Mouse (Mus musculus): ENCODE measurements around the gene Tmc5. TPM values are rescaled to one million over a fixed set of nuclear protein-coding genes. Genes with fewer than 3 reads are reported as not detected.

Tmc5 gene
- polyA plus RNA-seq, 1 experiment from 2014 or later = 0.08 TPM

DNA sequence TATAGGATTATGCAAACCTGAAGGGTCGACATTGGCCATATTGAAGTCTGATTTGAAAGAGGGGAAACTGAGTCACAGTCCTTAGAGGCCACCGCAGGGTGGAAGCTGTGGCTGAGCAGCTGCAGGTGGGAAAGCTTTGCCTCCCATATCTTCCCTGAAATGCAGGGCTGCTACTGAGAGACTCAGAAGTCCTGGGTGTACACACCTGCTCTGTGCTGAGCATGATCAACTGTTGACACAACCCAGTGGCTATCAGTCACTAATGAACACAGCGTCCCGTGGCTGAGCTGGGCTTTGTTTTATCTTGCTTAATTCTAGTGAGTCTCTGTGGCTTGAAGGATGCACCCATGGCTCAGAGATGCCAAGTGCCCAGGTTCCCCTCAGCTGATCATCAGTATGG is 53.0 kb downstream of the Tmc5 start:
- no peak for DNase-seq (ENCODE audit: low spot score)
- Histone ChIP-seq H3K4me3 (ENCODE audit: low read depth, low read length) (no peak overlapping the region), H3K27ac (ENCODE audit: low read depth, low read length) (no peak overlapping the region), H3K27me3 (ENCODE audit: control insufficient read depth, insufficient read depth, low read length) (no peaks in the 10 kb centered on the region), H3K9me3 (ENCODE audit: control insufficient read depth, low read length) (no peaks in the 10 kb centered on the region), H3K4me1 (replicated peaks; ENCODE audit: control insufficient read depth, insufficient read depth, low read length) (no peaks in the 10 kb centered on the region), H3K36me3 (ENCODE audit: control insufficient read depth, insufficient read depth, low read length) (no peaks in the 10 kb centered on the region), H3K4me2 (replicated peaks; ENCODE audit: low read depth, low read length) (no peak overlapping the region), H3K9ac (ENCODE audit: low read depth, low read length) (no peak overlapping the region)
- ATAC-seq (ENCODE audit: low FRiP score) = no peak
- WGBS = 89% methylated on average over 4 of the region's 4 CpGs

DNA sequence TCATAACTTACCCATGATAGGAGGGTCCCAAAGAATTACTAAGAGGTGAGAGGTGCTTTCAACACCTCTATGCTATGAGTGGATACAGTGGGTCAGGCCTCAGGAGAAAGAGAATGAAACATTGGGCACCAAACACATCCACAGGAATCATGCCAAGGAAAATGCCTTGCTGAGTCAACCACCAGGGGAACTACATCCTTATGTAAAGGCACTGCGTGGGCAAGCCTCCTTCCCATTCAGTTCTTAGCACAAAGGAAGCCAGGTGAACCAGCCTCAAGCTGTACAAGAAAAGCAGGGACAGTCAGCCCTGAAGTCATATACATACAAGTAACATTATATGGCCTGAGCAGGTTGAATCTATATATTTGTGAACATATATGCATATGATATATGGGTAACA is 53.8 kb downstream of the Tmc5 start:
- Histone ChIP-seq H3K27ac (ENCODE audit: low read depth, low read length) (no peak overlapping the region), H3K4me3 (ENCODE audit: low read depth, low read length) (no peak overlapping the region), H3K4me1 (replicated peaks; ENCODE audit: control insufficient read depth, insufficient read depth, low read length) (no peaks in the 10 kb centered on the region), H3K36me3 (ENCODE audit: control insufficient read depth, insufficient read depth, low read length) (no peaks in the 10 kb centered on the region), H3K4me2 (replicated peaks; ENCODE audit: low read depth, low read length) (no peak overlapping the region), H3K27me3 (ENCODE audit: control insufficient read depth, insufficient read depth, low read length) (no peaks in the 10 kb centered on the region), H3K9ac (ENCODE audit: low read depth, low read length) (no peak overlapping the region), H3K9me3 (ENCODE audit: control insufficient read depth, low read length) (no peaks in the 10 kb centered on the region)
- ATAC-seq (ENCODE audit: low FRiP score) = no peak
- WGBS = 81% methylated on average over 1 of the region's 1 CpGs
- DNase-seq (ENCODE audit: low spot score) = no peak

DNA sequence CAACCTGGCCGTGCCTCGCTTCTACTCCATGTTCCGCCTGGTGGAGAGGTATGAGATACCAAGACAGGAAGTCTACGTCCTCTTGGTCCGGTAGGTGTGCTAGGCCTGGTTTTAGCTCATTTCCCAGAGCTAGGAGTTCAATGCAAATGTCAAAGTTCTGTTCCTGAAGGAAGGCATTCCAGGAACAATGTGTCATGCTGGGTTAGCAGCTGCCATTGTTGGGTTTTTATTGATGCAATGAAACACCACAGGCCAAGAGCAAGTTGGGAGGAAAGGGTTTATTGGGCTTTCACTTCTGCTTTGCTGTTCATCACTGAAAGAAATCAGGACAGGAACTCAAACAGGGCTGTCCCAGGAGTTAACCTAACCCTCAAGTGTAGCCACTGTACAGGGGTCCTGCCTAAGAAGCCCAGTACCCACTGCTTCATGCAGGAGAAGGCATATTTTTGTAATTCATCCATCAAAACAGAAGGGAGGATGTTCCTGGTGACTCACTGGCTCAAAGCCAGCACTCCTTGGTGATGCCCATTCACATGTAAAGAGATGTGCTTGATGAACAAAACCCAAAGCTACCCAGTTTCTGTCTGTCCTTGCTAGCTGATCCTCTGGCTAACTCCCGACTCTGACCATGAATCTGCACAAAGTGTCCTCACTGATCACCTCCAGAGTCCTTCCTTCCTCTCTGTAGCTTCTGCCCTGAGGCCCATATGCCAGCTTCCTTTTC is 55.6 kb downstream of the Tmc5 start:
- Histone ChIP-seq H3K4me3 (ENCODE audit: low read depth, low read length) (no peak overlapping the region), H3K27me3 (ENCODE audit: control insufficient read depth, insufficient read depth, low read length) (no peaks in the 10 kb centered on the region), H3K36me3 (ENCODE audit: control insufficient read depth, insufficient read depth, low read length) (no peaks in the 10 kb centered on the region), H3K9me3 (ENCODE audit: control insufficient read depth, low read length) (no peaks in the 10 kb centered on the region), H3K4me2 (replicated peaks; ENCODE audit: low read depth, low read length) (no peak overlapping the region), H3K27ac (ENCODE audit: low read depth, low read length) (no peak overlapping the region), H3K9ac (ENCODE audit: low read depth, low read length) (no peak overlapping the region), H3K4me1 (replicated peaks; ENCODE audit: control insufficient read depth, insufficient read depth, low read length) (no peaks in the 10 kb centered on the region)
- WGBS = 88% methylated on average over 6 of the region's 6 CpGs
- DNase-seq (ENCODE audit: low spot score) (no peak), ATAC-seq (ENCODE audit: low FRiP score) (no peak)

DNA sequence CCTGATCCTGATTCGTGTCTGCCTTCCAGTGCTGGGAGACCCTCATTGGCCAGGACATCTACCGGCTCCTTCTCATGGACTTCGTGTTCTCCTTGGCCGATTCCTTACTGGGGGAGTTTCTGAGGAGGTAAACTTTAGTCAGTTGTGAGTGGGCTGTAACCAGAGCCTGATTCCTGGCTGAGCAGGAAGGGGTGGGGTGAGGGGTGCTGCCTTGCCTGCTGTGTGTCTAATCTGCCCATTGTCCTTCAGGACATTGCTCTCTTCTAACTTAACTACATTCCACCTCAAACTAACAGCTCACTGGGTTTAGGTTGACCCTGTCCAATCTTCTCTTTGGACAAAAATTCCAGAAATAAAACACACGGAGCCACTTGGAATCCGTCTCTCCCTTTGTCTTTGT is 59.6 kb downstream of the Tmc5 start:
- no peak overlapping the region for H3K9ac ChIP-seq (ENCODE audit: low read depth, low read length)
- no peak overlapping the region for H3K4me2 ChIP-seq (replicated peaks; ENCODE audit: low read depth, low read length)
- no peaks in the 10 kb centered on the region for H3K36me3 ChIP-seq (ENCODE audit: control insufficient read depth, insufficient read depth, low read length)
- no peak for DNase-seq (ENCODE audit: low spot score)
- no peak overlapping the region for H3K27ac ChIP-seq (ENCODE audit: low read depth, low read length)
- H3K4me3 ChIP-seq (ENCODE audit: low read depth, low read length) = no peak overlapping the region
- no peak for ATAC-seq (ENCODE audit: low FRiP score)
- H3K4me1 ChIP-seq (replicated peaks; ENCODE audit: control insufficient read depth, insufficient read depth, low read length) = no peaks in the 10 kb centered on the region
- 31% methylated on average over 6 of the region's 6 CpGs for WGBS
- no peaks in the 10 kb centered on the region for H3K9me3 ChIP-seq (ENCODE audit: control insufficient read depth, low read length)
- H3K27me3 ChIP-seq (ENCODE audit: control insufficient read depth, insufficient read depth, low read length) = no peaks in the 10 kb centered on the region

DNA sequence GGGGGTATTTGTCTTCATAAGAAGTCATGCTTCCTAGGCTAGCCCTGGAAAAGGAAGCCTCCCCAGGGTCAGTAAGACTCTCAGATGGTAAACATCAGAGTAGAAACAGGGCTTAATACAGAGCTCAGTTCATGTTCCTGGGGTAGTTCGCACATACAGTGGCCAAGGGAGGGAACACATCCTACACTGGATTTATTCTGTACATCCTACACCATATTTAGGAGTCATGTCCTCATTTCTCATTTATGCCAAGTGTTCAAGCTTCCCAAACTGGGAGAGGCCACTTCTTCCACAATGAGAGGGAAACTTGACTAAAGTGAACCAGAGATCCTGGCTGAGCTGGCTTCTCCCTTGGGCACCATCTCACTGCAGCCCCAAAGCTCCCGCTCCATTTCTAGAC is 70.7 kb downstream of the Tmc5 start:
- H3K27ac ChIP-seq (ENCODE audit: low read depth, low read length) = no peak overlapping the region
- H3K27me3 ChIP-seq (ENCODE audit: control insufficient read depth, insufficient read depth, low read length) = no peaks in the 10 kb centered on the region
- 93% methylated on average over 2 of the region's 2 CpGs for WGBS
- H3K9ac ChIP-seq (ENCODE audit: low read depth, low read length) = no peak overlapping the region
- no peaks in the 10 kb centered on the region for H3K4me1 ChIP-seq (replicated peaks; ENCODE audit: control insufficient read depth, insufficient read depth, low read length)
- no peak overlapping the region for H3K4me2 ChIP-seq (replicated peaks; ENCODE audit: low read depth, low read length)
- ATAC-seq (ENCODE audit: low FRiP score) (no peak), DNase-seq (ENCODE audit: low spot score) (no peak)
- H3K4me3 ChIP-seq (ENCODE audit: low read depth, low read length) = no peak overlapping the region
- H3K9me3 ChIP-seq (ENCODE audit: control insufficient read depth, low read length) = no peaks in the 10 kb centered on the region; the same call in 1 of the 2 replicates
- H3K36me3 ChIP-seq (ENCODE audit: control insufficient read depth, insufficient read depth, low read length) = no peaks in the 10 kb centered on the region

DNA sequence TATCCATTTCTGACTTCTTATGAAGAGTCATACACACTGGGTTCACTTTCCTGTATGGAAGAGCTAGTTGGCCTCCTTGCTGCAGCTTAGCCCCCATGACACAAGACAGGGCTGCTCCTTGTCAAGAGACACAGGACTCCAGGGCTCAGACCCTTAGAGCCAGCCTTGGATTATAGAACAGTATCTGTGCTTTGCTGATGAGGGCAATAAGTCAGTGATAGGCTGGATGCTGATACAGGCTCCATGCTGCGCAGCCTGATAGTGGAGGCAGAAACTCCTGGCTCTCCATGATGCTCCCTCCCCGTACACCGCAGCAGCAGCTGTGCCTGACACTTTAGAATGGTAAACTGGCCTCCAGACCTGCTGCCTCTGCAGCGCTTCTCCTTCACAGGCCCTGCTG is 73.0 kb downstream of the Tmc5 start:
- no peaks in the 10 kb centered on the region for H3K36me3 ChIP-seq (ENCODE audit: control insufficient read depth, insufficient read depth, low read length)
- WGBS = 63% methylated on average over 4 of the region's 4 CpGs
- no peaks in the 10 kb centered on the region for H3K9me3 ChIP-seq (ENCODE audit: control insufficient read depth, low read length)
- no peak overlapping the region for H3K27ac ChIP-seq (ENCODE audit: low read depth, low read length)
- no peaks in the 10 kb centered on the region for H3K27me3 ChIP-seq (ENCODE audit: control insufficient read depth, insufficient read depth, low read length)
- H3K4me2 ChIP-seq (replicated peaks; ENCODE audit: low read depth, low read length) = no peak overlapping the region
- DNase-seq (ENCODE audit: low spot score) (no peak), ATAC-seq (ENCODE audit: low FRiP score) (no peak)
- H3K4me3 ChIP-seq (ENCODE audit: low read depth, low read length) = no peak overlapping the region
- no peak overlapping the region for H3K9ac ChIP-seq (ENCODE audit: low read depth, low read length)
- no peaks in the 10 kb centered on the region for H3K4me1 ChIP-seq (replicated peaks; ENCODE audit: control insufficient read depth, insufficient read depth, low read length)

DNA sequence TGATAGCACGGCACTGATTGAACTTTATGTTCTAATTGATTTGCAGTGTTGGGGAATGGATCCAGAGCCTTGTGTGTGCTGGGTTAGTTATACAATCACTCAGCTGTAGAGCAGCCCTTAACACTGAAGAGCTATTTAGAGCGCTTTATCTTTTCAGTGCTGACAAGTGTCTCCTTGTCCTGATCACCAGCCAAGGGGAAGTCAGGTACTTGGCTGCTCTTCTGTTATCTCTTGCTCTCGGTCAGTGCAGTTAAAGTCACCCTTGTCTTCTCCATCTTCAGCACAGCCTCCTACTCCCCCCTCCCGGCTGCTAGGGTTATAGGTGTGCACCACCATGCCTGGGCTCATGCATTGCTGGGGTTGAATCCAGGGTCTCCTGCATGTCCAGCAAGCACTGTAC is 79.7 kb downstream of the Tmc5 start:
- no peak for ATAC-seq (ENCODE audit: low FRiP score)
- no peak overlapping the region for H3K4me3 ChIP-seq (ENCODE audit: low read depth, low read length)
- H3K36me3 ChIP-seq (ENCODE audit: control insufficient read depth, insufficient read depth, low read length) = no peaks in the 10 kb centered on the region
- H3K9me3 ChIP-seq (ENCODE audit: control insufficient read depth, low read length) = no peaks in the 10 kb centered on the region
- H3K4me1 ChIP-seq (replicated peaks; ENCODE audit: control insufficient read depth, insufficient read depth, low read length) = no peaks in the 10 kb centered on the region
- no peaks in the 10 kb centered on the region for H3K27me3 ChIP-seq (ENCODE audit: control insufficient read depth, insufficient read depth, low read length)
- no peak for DNase-seq (ENCODE audit: low spot score)
- no peak overlapping the region for H3K27ac ChIP-seq (ENCODE audit: low read depth, low read length)
- H3K4me2 ChIP-seq (replicated peaks; ENCODE audit: low read depth, low read length) = no peak overlapping the region
- 92% methylated on average over 4 of the region's 4 CpGs for WGBS
- no peak overlapping the region for H3K9ac ChIP-seq (ENCODE audit: low read depth, low read length)

DNA sequence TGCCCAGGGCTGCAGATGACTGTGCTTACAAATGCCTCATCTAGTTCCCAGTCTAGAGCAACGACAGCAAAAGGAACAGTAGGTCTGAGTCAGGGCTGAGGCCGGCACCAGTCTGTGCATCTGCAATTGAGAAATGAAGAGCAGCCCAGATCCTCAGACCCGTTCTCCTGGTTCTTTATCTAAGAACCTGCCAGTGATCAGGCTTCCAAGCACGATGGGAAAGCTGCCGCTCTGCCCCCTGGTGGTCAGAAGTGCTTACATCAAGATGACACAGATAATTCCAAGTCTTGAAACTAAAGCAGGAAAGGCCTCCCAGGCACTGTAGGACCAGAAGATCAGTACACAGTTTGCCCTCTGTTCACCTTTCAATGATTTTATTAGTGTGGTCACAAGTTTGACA is 91.1 kb downstream of the Tmc5 start:
- Histone ChIP-seq H3K36me3 (ENCODE audit: control insufficient read depth, insufficient read depth, low read length) (peaks cover 7% of the 10 kb centered on the region), H3K27me3 (ENCODE audit: control insufficient read depth, insufficient read depth, low read length) (no peaks in the 10 kb centered on the region), H3K4me1 (replicated peaks; ENCODE audit: control insufficient read depth, insufficient read depth, low read length) (no peaks in the 10 kb centered on the region), H3K9me3 (ENCODE audit: control insufficient read depth, low read length) (no peaks in the 10 kb centered on the region), H3K9ac (ENCODE audit: low read depth, low read length) (no peak overlapping the region), H3K4me3 (ENCODE audit: low read depth, low read length) (no peak overlapping the region), H3K27ac (ENCODE audit: low read depth, low read length) (no peak overlapping the region), H3K4me2 (replicated peaks; ENCODE audit: low read depth, low read length) (no peak overlapping the region)
- 27% methylated on average over 5 of the region's 5 CpGs for WGBS
- DNase-seq (ENCODE audit: low spot score) = peak; percentile 91
- peak; percentile 33; the same call in 1 of the 2 replicates for ATAC-seq (ENCODE audit: low FRiP score)

DNA sequence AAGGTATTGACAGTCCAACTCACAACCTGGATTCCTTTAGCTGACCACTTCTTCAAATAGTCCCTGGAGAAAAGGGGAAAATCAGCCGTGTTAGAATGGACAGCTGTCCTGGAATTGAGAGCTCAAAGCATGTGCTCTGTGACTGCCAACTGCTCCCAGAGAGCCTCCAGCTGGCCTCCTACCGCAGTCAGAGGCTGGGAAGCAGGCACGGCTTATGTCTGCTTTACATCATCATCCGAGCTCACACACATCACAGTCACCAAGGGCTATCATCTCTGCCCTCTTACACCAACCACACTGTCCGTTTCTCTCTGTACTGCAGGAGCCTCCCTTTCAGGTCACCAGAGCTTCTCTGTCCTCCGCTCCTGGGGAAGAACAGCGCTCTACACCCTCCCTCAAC is 92.0 kb downstream of the Tmc5 start:
- peaks cover 8% of the 10 kb centered on the region for H3K36me3 ChIP-seq (ENCODE audit: control insufficient read depth, insufficient read depth, low read length)
- H3K4me1 ChIP-seq (replicated peaks; ENCODE audit: control insufficient read depth, insufficient read depth, low read length) = no peaks in the 10 kb centered on the region
- H3K4me2 ChIP-seq (replicated peaks; ENCODE audit: low read depth, low read length) = no peak overlapping the region
- no peak for ATAC-seq (ENCODE audit: low FRiP score)
- no peak overlapping the region for H3K9ac ChIP-seq (ENCODE audit: low read depth, low read length)
- no peaks in the 10 kb centered on the region for H3K9me3 ChIP-seq (ENCODE audit: control insufficient read depth, low read length)
- H3K4me3 ChIP-seq (ENCODE audit: low read depth, low read length) = no peak overlapping the region
- WGBS = 92% methylated on average over 7 of the region's 7 CpGs
- DNase-seq (ENCODE audit: low spot score) = no peak
- H3K27ac ChIP-seq (ENCODE audit: low read depth, low read length) = no peak overlapping the region
- H3K27me3 ChIP-seq (ENCODE audit: control insufficient read depth, insufficient read depth, low read length) = no peaks in the 10 kb centered on the region
